Mouse (Mus musculus) neural tube, embryonic 11.5 days (tissue): ENCODE results near the gene D11Wsu47e. TPM values are rescaled to one million over a fixed set of nuclear protein-coding genes. Genes with fewer than 3 reads are reported as not detected.

Experiments
- ATAC-seq: fragments of 200-750 bp; cut with Nextera tagmentation; 2 replicates; pipeline ENCODE4 v1.8.0; 2017; ENCODE audit warnings: moderate number of reproducible peaks, mild to moderate bottlenecking, moderate TSS enrichment, moderate library complexity; ENCODE audit not compliant: insufficient read depth, low FRiP score, low TSS enrichment
- DNase-seq: peaks from one replicate; pipeline ENCODE4 v3.0.0-alpha.2; 2015; ENCODE audit warnings: low spot score
- H3K27ac ChIP-seq: fragments of 300-500 bp; sonication (generic); 2 replicates; pipeline ENCODE4 v1.5.1; 2014; ENCODE audit warnings: low read depth, mild to moderate bottlenecking, low read length
- H3K27me3 ChIP-seq: fragments of 300-500 bp; sonication (generic); 2 replicates; pipeline ENCODE4 v1.6.1; 2014; ENCODE audit warnings: mild to moderate bottlenecking, low read length, mixed read lengths; ENCODE audit not compliant: control insufficient read depth, insufficient read depth
- H3K36me3 ChIP-seq: fragments of 300-500 bp; sonication (generic); 2 replicates; pipeline ENCODE4 v1.6.1; 2014; ENCODE audit warnings: mild to moderate bottlenecking, low read length, moderate library complexity, mixed read lengths; ENCODE audit not compliant: control insufficient read depth, insufficient read depth
- H3K4me1 ChIP-seq: fragments of 300-500 bp; sonication (generic); 2 replicates; pipeline ENCODE4 v1.6.1; 2014; ENCODE audit warnings: low read length, mixed read lengths; ENCODE audit not compliant: control insufficient read depth, insufficient read depth
- H3K4me2 ChIP-seq: fragments of 300-500 bp; sonication (generic); 2 replicates; pipeline ENCODE4 v1.6.1; 2014; ENCODE audit warnings: low read depth, mild to moderate bottlenecking, moderate library complexity
- H3K4me3 ChIP-seq: fragments of 300-500 bp; sonication (generic); 2 replicates; pipeline ENCODE4 v1.5.1; 2014; ENCODE audit warnings: low read depth, low read length
- H3K9ac ChIP-seq: fragments of 300-500 bp; sonication (generic); 2 replicates; pipeline ENCODE4 v1.6.1; 2014; ENCODE audit warnings: mild to moderate bottlenecking, low read length
- H3K9me3 ChIP-seq: fragments of 300-500 bp; sonication (generic); 2 replicates; pipeline ENCODE4 v1.6.1; 2016; ENCODE audit warnings: low read length; ENCODE audit not compliant: control insufficient read depth
- WGBS: fragments of 180-500 bp; shearing (Covaris S2); extraction: QIAGEN DNeasy Blood & Tissue Kit; methylation state at CpG from one replicate; pipeline ENCODE4 v1.1.7; 2014; 5-methylcytosine and 5-hydroxymethylcytosine counted together
- polyA plus RNA-seq: library from polyadenylated mRNA; unstranded; fragments of >200 nt; fragmentation: Nextera tagmentation; extraction: Ambion mirVana; gene quantifications from 2 replicates; pipeline ENCODE4 v1.2.1, GENCODE M21; 2014

Gene D11Wsu47e
- polyA plus RNA-seq, 1 experiment from 2014 or later = 25.5 TPM

DNA sequence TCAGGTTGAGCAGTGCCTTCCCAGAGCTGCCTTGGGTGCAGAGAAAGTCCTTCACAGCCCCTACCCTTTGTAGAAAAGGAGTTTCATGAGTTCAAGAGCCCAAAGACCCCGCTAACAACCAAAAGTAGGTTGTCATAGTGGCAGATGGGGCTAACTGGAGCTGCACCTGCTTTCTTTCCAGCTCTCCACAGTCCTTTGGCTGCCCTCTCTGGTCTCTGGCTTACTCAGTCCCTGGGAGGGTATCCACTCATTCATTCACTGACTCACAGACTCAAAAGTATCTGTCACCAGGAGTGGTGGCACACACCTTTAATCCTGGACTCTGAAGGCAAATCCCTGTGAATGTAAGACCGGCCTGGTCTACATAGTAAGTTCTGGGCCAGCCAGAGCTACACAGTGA lies 31.9 kb downstream of the D11Wsu47e start:
- no peaks in the 10 kb centered on the region for H3K27me3 ChIP-seq
- DNase-seq = no peak
- no peak for ATAC-seq
- peaks cover 7% of the 10 kb centered on the region; the same call in 1 of the 2 replicates for H3K4me1 ChIP-seq
- H3K9ac ChIP-seq = no peak overlapping the region
- H3K36me3 ChIP-seq = no peaks in the 10 kb centered on the region
- no peaks in the 10 kb centered on the region for H3K9me3 ChIP-seq
- no peak overlapping the region for H3K27ac ChIP-seq
- no peak overlapping the region for H3K4me3 ChIP-seq
- no peak overlapping the region for H3K4me2 ChIP-seq
- 93% methylated on average over 2 of the region's 2 CpGs for WGBS

DNA sequence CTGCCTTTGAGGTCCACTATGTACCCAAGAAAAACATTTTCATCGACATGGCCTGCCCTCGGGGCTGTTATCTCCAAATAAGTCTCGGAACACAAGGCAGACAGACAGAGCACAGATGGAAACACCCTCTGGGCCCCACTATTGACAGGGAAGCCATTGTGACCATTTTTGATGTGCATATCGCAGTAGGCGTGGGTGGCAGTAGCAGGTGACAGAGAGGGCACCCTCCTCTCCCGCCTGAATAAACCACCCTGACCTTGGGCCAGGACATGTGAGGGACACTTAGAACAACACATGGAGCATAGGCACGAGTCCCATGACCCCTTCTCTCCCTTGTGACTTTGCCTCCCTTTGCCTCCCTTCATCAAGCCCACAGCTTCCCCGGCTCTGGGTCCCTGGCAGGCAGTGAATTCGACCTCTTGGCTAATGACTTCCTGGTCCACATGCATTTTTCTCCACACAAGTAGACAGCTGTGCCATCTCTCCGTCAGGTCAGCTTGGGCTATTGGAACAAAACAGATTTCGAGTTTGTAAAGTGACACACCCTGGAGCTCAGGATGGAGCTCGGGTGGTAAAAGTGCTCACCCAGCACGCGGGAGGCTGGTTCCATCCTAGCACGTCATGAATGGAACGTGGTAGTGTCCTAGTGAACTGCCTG lies 33.7 kb downstream of the D11Wsu47e start:
- DNase-seq (no peak), ATAC-seq (no peak)
- peaks cover 7% of the 10 kb centered on the region; the same call in 1 of the 2 replicates for H3K4me1 ChIP-seq
- H3K4me2 ChIP-seq = no peak overlapping the region
- no peak overlapping the region for H3K27ac ChIP-seq
- H3K36me3 ChIP-seq = no peaks in the 10 kb centered on the region
- H3K9me3 ChIP-seq = no peaks in the 10 kb centered on the region
- no peak overlapping the region for H3K4me3 ChIP-seq
- 60% methylated on average over 16 of the region's 16 CpGs for WGBS
- no peak overlapping the region for H3K9ac ChIP-seq
- no peaks in the 10 kb centered on the region for H3K27me3 ChIP-seq

DNA sequence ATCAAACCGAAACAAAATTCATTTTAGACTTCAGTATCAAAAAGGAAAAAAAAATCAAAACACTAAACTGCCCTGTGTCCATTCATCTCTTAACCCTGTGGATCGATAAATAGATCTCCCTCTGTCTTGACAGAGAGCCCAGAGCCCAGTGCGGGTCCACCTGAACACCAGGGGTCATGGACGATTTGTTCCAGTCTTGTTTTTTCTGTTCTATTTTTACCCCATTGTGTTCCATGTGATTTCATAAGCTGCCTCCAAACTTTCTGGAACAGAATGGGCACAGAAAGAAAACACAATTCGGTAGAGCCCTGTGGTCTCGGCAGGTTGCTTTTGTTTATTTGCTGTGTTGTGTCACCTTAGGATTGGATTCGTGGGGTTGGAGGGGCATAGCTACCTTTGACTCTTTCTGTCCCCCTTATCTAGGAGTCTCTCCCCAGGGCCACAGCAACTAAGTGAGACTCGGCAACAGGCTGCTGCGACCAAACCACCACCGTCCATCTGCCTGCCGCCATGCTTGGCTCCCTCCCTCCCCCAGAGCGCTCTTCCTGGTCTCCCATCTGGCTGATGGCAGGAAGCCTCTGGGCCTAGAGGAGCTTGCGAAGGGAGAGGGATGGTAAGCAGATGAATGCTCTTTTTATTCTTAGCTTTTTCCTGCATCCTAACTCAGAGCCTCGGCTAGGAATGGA lies 38.3 kb downstream of the D11Wsu47e start:
- Histone ChIP-seq H3K36me3 (peaks cover 12% of the 10 kb centered on the region), H3K27me3 (no peaks in the 10 kb centered on the region), H3K9me3 (no peaks in the 10 kb centered on the region), H3K4me1 (peaks cover 10% of the 10 kb centered on the region; the same call in 1 of the 2 replicates), H3K9ac (no peak overlapping the region), H3K4me2 (no peak overlapping the region), H3K4me3 (no peak overlapping the region), H3K27ac (no peak overlapping the region)
- WGBS = 74% methylated on average over 14 of the region's 14 CpGs
- no peak for DNase-seq
- ATAC-seq = no peak

DNA sequence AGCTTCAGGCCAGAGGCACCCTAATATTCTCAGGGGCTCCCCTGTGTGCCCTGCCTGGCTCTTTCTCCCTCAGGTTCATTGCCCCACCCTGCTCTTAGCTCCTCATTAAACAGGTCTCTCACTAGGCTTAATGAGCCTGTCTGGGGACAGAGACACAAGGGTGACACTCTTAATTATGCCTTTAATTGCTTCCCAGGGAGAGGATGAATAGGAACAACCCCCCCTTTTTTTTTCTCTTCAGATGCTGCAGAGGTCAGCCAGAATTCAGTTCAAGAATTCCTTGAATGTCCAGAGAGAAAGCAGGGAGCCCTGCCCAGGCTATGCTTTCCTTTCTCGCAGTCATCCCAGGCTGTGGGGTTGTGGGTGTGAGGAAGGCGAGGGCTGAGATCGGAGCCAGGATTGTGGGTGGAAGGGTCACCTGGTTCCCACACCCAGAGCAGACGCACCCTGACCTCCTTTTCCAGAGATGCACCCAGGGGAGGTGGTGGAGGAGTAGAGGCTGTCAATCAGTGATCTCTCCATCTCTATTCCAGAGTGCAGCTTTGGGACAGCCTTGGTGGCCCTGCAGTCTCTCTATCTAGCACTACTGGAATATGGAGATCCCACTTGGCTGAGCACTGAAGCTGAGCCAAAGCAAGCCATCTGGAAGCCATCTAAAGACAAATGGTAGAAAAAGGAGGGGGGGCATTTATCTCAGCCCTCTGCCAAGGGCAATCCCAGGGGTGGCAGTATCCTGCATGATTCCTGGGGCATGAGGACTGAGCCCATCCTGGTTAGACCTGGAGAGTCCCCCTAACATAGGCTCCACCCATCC lies 41.2 kb downstream of the D11Wsu47e start:
- Histone ChIP-seq H3K27ac (no peak overlapping the region), H3K36me3 (peaks cover 28% of the 10 kb centered on the region), H3K9ac (no peak overlapping the region), H3K4me2 (no peak overlapping the region), H3K4me3 (no peak overlapping the region), H3K27me3 (no peaks in the 10 kb centered on the region), H3K4me1 (peaks cover 17% of the 10 kb centered on the region), H3K9me3 (no peaks in the 10 kb centered on the region)
- 74% methylated on average over 4 of the region's 4 CpGs for WGBS
- DNase-seq = no peak
- ATAC-seq = no peak

DNA sequence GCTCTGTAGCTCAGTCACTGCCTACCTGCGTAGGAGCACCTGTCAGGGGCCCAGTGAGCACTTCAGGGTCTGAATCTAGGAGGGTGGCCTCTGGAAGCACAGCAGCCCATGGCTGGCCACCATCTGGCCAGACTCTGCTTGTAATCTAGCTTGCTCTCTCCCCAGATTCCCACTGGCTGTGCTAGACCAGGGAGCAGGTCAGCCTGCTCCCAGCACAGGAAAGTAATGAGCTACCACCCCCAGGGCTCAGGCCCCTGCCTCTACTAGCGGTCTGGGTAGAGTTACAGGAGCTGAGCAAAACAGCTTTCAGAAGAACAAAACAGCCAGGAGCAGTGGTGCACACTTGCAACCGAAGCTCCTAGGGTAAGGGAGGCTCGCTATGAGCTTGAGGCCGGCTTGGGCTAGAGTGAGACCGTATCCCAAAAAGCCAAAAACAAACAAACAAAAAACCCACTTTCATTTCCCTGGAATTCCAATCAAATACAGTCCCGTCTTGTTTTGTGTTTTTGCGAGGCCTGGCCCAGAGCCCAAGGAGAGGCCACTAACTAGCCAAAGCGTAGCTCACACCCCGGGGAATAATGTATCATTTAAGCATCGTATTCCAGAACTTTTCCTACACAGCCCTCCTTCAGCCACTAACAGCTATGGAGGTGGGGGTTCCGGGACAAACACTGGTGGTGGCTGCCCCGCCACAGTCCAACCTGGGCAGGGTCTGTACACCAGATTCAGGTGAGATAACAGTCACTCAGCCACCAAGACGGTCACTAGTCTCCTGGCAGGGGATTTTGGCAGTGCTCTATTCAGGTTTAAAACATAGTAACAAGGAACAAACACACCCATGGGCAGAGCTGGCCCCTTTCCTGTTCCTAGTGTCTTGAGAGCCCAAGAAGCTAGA lies 43.0 kb downstream of the D11Wsu47e start:
- WGBS = 78% methylated on average over 14 of the region's 14 CpGs
- peaks cover 28% of the 10 kb centered on the region for H3K36me3 ChIP-seq
- H3K27ac ChIP-seq = no peak overlapping the region
- DNase-seq = no peak
- no peaks in the 10 kb centered on the region for H3K27me3 ChIP-seq
- H3K9ac ChIP-seq = no peak overlapping the region
- H3K9me3 ChIP-seq = no peaks in the 10 kb centered on the region
- H3K4me3 ChIP-seq = no peak overlapping the region
- H3K4me1 ChIP-seq = peaks cover 17% of the 10 kb centered on the region
- no peak for ATAC-seq
- no peak overlapping the region for H3K4me2 ChIP-seq

DNA sequence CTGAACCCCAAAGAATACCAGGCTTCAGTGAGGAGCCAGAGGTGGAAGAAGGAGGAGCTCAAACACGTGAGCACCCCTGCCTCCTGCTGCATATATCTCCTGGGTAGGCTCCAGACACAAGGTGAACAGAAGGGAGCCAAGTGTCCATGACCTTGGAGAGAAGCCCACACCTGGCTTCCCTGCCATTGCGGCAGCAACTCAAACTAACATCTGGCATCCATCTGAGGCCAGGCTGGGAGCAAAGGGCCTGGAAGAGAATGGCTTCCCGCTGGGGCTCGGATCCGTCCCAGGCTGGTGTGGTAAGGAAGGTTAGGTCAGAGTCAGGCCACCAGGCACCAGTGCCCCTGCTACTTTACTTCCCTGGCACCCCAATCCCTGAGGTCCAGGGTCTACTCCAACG lies 43.8 kb downstream of the D11Wsu47e start:
- peaks cover 28% of the 10 kb centered on the region for H3K36me3 ChIP-seq
- DNase-seq (no peak), ATAC-seq (no peak)
- H3K27me3 ChIP-seq = no peaks in the 10 kb centered on the region
- no peaks in the 10 kb centered on the region for H3K9me3 ChIP-seq
- H3K9ac ChIP-seq = no peak overlapping the region
- no peak overlapping the region for H3K27ac ChIP-seq
- no peak overlapping the region for H3K4me2 ChIP-seq
- H3K4me1 ChIP-seq = peaks cover 17% of the 10 kb centered on the region
- WGBS = 53% methylated on average over 6 of the region's 6 CpGs
- H3K4me3 ChIP-seq = no peak overlapping the region

DNA sequence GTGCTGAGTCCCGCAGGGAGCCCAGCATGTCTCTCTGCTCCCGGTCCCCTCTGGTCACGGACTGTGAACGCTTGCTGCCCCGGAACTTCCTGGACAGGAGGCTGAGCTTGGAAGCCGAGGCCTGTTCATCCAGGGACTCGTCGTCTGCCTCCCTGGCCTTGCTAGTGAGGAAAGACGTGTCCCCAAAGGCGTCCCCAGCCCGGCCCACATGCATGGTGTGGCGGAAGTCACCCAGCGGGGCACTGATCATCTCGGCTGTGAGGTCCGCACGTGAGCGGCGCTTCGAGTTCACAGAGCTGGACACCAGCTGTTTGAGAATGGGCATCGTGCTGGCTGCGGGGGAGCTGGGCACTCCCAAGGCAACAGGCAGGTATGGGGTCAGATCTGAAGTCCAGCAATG lies 45.0 kb downstream of the D11Wsu47e start:
- Histone ChIP-seq H3K4me1 (peaks cover 25% of the 10 kb centered on the region), H3K4me3 (no peak overlapping the region), H3K4me2 (no peak overlapping the region), H3K36me3 (peaks cover 28% of the 10 kb centered on the region), H3K9me3 (no peaks in the 10 kb centered on the region), H3K27me3 (no peaks in the 10 kb centered on the region), H3K9ac (no peak overlapping the region), H3K27ac (no peak overlapping the region)
- no peak for ATAC-seq
- no peak for DNase-seq
- 73% methylated on average over 21 of the region's 21 CpGs for WGBS

DNA sequence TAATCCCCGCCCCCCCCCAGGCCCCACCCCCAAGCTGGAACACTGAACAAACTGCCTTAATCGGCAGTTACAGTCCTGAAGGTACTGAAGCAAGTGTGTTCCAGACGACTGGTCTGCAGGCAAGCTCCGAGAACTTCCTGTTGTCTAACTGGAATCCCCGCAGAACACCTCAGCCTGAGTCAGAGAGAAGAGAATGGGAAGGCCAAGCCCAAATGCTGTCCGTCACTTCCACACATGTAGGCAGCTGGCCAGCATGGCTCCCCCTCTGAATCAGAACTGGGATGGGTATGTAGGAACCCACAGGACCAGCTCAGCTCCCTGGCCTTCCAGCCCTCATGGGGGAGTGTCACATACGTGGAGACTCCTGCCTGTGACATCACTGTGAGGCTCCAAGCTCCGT lies 45.7 kb downstream of the D11Wsu47e start:
- H3K27me3 ChIP-seq = no peaks in the 10 kb centered on the region
- H3K4me3 ChIP-seq = no peak overlapping the region
- no peaks in the 10 kb centered on the region for H3K9me3 ChIP-seq
- no peak overlapping the region for H3K27ac ChIP-seq
- ATAC-seq (no peak), DNase-seq (no peak)
- peaks cover 28% of the 10 kb centered on the region for H3K36me3 ChIP-seq
- H3K4me1 ChIP-seq = peaks cover 32% of the 10 kb centered on the region
- H3K4me2 ChIP-seq = no peak overlapping the region
- WGBS = 62% methylated on average over 8 of the region's 8 CpGs
- no peak overlapping the region for H3K9ac ChIP-seq
